Mouse (Mus musculus) liver, adult 2 months (tissue): ENCODE measurements at regions not wholly inside any gene's neighbourhood (a gene's known extent, or its start where the extent isn't known, plus 50 kb on each side); places are given as distances from the start of the nearest gene placed in this dataset.

Source experiments
- DNase-seq: peaks from one replicate; pipeline ENCODE4 v3.0.0-alpha.2; 2011; ENCODE audit warnings: low read depth, low spot score; ENCODE audit errors: extremely low read depth
- H3K27ac ChIP-seq: fragments of 200-500 bp; replicated peaks from 2 replicates; pipeline ENCODE4 v1.5.1; 2012; ENCODE audit warnings: low read depth, mild to moderate bottlenecking, control low read depth, inconsistent platforms, low read length; ENCODE audit not compliant: insufficient read depth
- H3K27me3 ChIP-seq: fragments of 200-500 bp; 2 replicates; pipeline ENCODE4 v1.6.1; 2012; ENCODE audit warnings: mild to moderate bottlenecking, moderate library complexity, low read length, inconsistent platforms; ENCODE audit not compliant: control insufficient read depth, insufficient read depth
- H3K36me3 ChIP-seq: fragments of 200-500 bp; 2 replicates; pipeline ENCODE4 v1.6.1; 2012; ENCODE audit warnings: low read length, inconsistent platforms; ENCODE audit not compliant: control insufficient read depth, insufficient read depth
- H3K4me1 ChIP-seq: fragments of 200-500 bp; 2 replicates; pipeline ENCODE4 v1.6.1; 2011; ENCODE audit warnings: low read length; ENCODE audit not compliant: control insufficient read depth, insufficient read depth
- H3K4me3 ChIP-seq: fragments of 200-500 bp; 2 replicates; pipeline ENCODE4 v1.5.1; 2011; ENCODE audit warnings: low read depth, mild to moderate bottlenecking, control low read depth, low read length, moderate library complexity; ENCODE audit not compliant: insufficient read depth
- H3K79me2 ChIP-seq: fragments of 200-500 bp; 2 replicates; pipeline ENCODE4 v1.6.1; 2012; ENCODE audit warnings: inconsistent platforms, mild to moderate bottlenecking, low read length, moderate library complexity; ENCODE audit not compliant: control insufficient read depth, insufficient read depth
- H3K9ac ChIP-seq: fragments of 200-500 bp; 2 replicates; pipeline ENCODE4 v1.6.1; 2012; ENCODE audit warnings: low read depth, mild to moderate bottlenecking, control low read depth, inconsistent platforms, low read length
- CTCF ChIP-seq: fragments of 200-500 bp; IDR thresholded peaks from 2 replicates; pipeline ENCODE4 v1.5.1; 2011; ENCODE audit warnings: low read depth, low read length, control low read depth
- POLR2A ChIP-seq: fragments of 200-500 bp; IDR thresholded peaks from 2 replicates; pipeline ENCODE4 v1.6.1; 2011; ENCODE audit warnings: low read length, control low read depth; ENCODE audit not compliant: insufficient read depth; ENCODE audit errors: extremely low read depth
- WGBS: fragments of 180-500 bp; shearing (Covaris S2); methylation state at CpG from one replicate; pipeline ENCODE4 v1.1.7; 2018; 5-methylcytosine and 5-hydroxymethylcytosine counted together

- no peak for TF ChIP-seq CTCF
- TF ChIP-seq POLR2A, result no peak
- Histone ChIP-seq H3K27ac (no peak overlapping the region), H3K9ac (no peak overlapping the region), H3K36me3 (no peaks in the 10 kb centered on the region), H3K4me3 (no peak overlapping the region), H3K79me2 (no peaks in the 10 kb centered on the region), H3K27me3 (no peaks in the 10 kb centered on the region), H3K4me1 (no peaks in the 10 kb centered on the region)
- 74% methylated on average over 4 of the region's 4 CpGs for WGBS
- no peak for DNase-seq
These were observed 168.9 kb upstream of the Plcxd3 start for GRCm38 (mm10) chr15:4206371-4206770.

- no peak overlapping the region for H3K4me3 ChIP-seq
- DNase-seq, result no peak
- H3K4me1 ChIP-seq, result no peaks in the 10 kb centered on the region
- WGBS, result 65% methylated on average over 3 of the region's 3 CpGs
- no peak overlapping the region for H3K27ac ChIP-seq
- TF ChIP-seq POLR2A, result no peak
- TF ChIP-seq CTCF, result no peak
- H3K79me2 ChIP-seq, result no peaks in the 10 kb centered on the region
- no peaks in the 10 kb centered on the region for H3K27me3 ChIP-seq
- H3K36me3 ChIP-seq, result no peaks in the 10 kb centered on the region
- H3K9ac ChIP-seq, result no peak overlapping the region
These were observed 161.9 kb upstream of the Plcxd3 start for GRCm38 (mm10) chr15:4213371-4213770.

GRCm38 (mm10) chr15:4219102-4219501 is 156.2 kb upstream of the Plcxd3 start:
- Histone ChIP-seq H3K36me3 (no peaks in the 10 kb centered on the region), H3K27me3 (no peaks in the 10 kb centered on the region), H3K9ac (no peak overlapping the region), H3K4me3 (no peak overlapping the region), H3K79me2 (no peaks in the 10 kb centered on the region), H3K4me1 (no peaks in the 10 kb centered on the region), H3K27ac (no peak overlapping the region)
- 97% methylated on average over 4 of the region's 4 CpGs for WGBS
- no peak for DNase-seq
- TF ChIP-seq CTCF, result no peak
- no peak for TF ChIP-seq POLR2A

GRCm38 (mm10) chr15:4228055-4228454 is 147.2 kb upstream of the Plcxd3 start:
- TF ChIP-seq POLR2A (no peak), CTCF (no peak)
- H3K9ac ChIP-seq, result no peak overlapping the region
- H3K4me3 ChIP-seq, result no peak overlapping the region
- H3K36me3 ChIP-seq, result no peaks in the 10 kb centered on the region
- no peak overlapping the region for H3K27ac ChIP-seq
- no peaks in the 10 kb centered on the region for H3K79me2 ChIP-seq
- 73% methylated on average over 6 of the region's 6 CpGs for WGBS
- DNase-seq, result no peak
- H3K27me3 ChIP-seq, result no peaks in the 10 kb centered on the region
- no peaks in the 10 kb centered on the region for H3K4me1 ChIP-seq

GRCm38 (mm10) chr15:4240649-4241048 is 134.6 kb upstream of the Plcxd3 start:
- DNase-seq, result no peak
- TF ChIP-seq POLR2A, result no peak
- TF ChIP-seq CTCF, result no peak
- Histone ChIP-seq H3K4me3 (no peak overlapping the region), H3K9ac (no peak overlapping the region), H3K27ac (no peak overlapping the region), H3K4me1 (no peaks in the 10 kb centered on the region), H3K27me3 (no peaks in the 10 kb centered on the region), H3K79me2 (no peaks in the 10 kb centered on the region), H3K36me3 (no peaks in the 10 kb centered on the region)
- WGBS, result 70% methylated on average over 2 of the region's 2 CpGs

- no peak overlapping the region for H3K4me3 ChIP-seq
- H3K27ac ChIP-seq, result no peak overlapping the region
- no peaks in the 10 kb centered on the region for H3K4me1 ChIP-seq
- H3K36me3 ChIP-seq, result no peaks in the 10 kb centered on the region
- no peaks in the 10 kb centered on the region for H3K27me3 ChIP-seq
- DNase-seq, result peak; percentile 28
- H3K79me2 ChIP-seq, result no peaks in the 10 kb centered on the region
- TF ChIP-seq CTCF, result no peak
- TF ChIP-seq POLR2A, result no peak
- H3K9ac ChIP-seq, result no peak overlapping the region
- WGBS, result 61% methylated on average over 1 of the region's 1 CpGs
These were observed 127.6 kb upstream of the Plcxd3 start for GRCm38 (mm10) chr15:4247637-4248136.
